Mouse (Mus musculus) megakaryocyte, embryonic 14.5 days (primary cell): Measurements from ENCODE around the gene Serpinb11.

Experiments used
- FLI1 ChIP-seq: IDR thresholded peaks from 2 replicates; pipeline ENCODE4 v1.6.1; 2012; ENCODE audit warnings: low read length, inconsistent platforms, mixed read lengths
- GATA1 ChIP-seq: IDR thresholded peaks from 3 replicates; pipeline ENCODE4 v1.6.1; 2012; ENCODE audit warnings: mixed read lengths, low read length, inconsistent platforms, borderline replicate concordance

DNA sequence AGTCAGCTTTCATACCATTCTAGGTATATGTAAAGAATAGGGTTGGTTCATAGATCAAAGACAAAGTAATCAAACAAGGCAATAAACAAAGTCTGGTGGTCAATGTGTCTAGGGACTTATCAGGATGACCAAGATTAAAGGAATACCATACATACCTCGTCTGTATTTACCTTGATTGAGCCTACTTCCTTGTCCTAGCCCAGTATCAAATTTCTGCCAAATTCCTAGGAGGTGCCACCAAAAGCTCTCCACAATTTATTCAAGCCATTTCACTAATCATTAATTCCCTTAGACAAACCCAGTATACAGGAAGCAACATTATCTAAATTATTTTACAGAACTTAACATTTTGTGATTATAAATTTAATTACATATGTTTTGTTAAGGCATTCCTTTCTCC is 53.7 kb downstream of the Serpinb11 start:
- no peak for TF ChIP-seq GATA1
- TF ChIP-seq FLI1 = no peak
